Mouse (Mus musculus) megakaryocyte, embryonic 14.5 days (primary cell): ENCODE results near the gene Lig1. TPM values are rescaled to one million over a fixed set of nuclear protein-coding genes. Genes with fewer than 3 reads are reported as not detected.

Experiments
- H3K27me3 ChIP-seq: replicated peaks from 2 replicates; pipeline ENCODE3; 2012; ENCODE audit warnings: inconsistent platforms
- H3K36me3 ChIP-seq: replicated peaks from 2 replicates; pipeline ENCODE3; 2012; ENCODE audit warnings: low read length, inconsistent platforms, mixed read lengths
- H3K4me1 ChIP-seq: 2 replicates; pipeline ENCODE4 v1.6.1; 2012; ENCODE audit warnings: inconsistent platforms
- H3K4me3 ChIP-seq: replicated peaks from 2 replicates; pipeline ENCODE3; 2012; ENCODE audit warnings: moderate library complexity, mild to moderate bottlenecking, inconsistent platforms
- H3K9me3 ChIP-seq: 2 replicates; pipeline ENCODE4 v1.6.1; 2012; ENCODE audit warnings: inconsistent platforms
- FLI1 ChIP-seq: IDR thresholded peaks from 2 replicates; pipeline ENCODE4 v1.6.1; 2012; ENCODE audit warnings: low read length, inconsistent platforms, mixed read lengths
- GATA1 ChIP-seq: IDR thresholded peaks from 3 replicates; pipeline ENCODE4 v1.6.1; 2012; ENCODE audit warnings: mixed read lengths, low read length, inconsistent platforms, borderline replicate concordance
- polyA plus RNA-seq: library from polyadenylated mRNA; stranded (reverse); fragments of >175 nt; gene quantifications from 2 replicates; pipeline ENCODE4 v1.2.3, GENCODE M21; 2012; ENCODE audit warnings: low replicate concordance; ENCODE audit not compliant: insufficient read depth

Lig1 gene
- polyA plus RNA-seq, 1 experiment, result 19.6 TPM

DNA sequence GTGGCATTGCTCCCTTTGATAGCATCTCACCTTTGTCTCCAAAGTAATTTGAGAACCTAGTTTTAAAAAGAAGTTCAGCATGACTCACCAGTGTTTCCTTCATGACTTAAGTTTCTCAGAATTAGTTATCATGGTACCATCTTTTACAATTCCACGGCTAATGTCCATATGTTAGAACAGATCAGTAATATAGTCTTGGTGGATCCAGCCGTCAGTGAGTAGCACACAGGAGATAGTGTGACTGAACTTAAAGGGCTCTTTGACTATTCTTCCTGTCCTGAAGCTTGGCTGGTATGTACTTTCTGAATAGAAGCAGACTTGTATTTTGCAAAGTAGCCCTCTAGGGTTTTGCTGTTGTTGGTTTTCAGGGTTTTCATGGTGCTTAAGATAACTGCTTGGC lies 32.3 kb downstream of the Lig1 start:
- Histone ChIP-seq H3K9me3 (no peaks in the 10 kb centered on the region), H3K36me3 (peaks cover 94% of the 10 kb centered on the region), H3K27me3 (peaks cover 23% of the 10 kb centered on the region), H3K4me1 (peaks cover 7% of the 10 kb centered on the region), H3K4me3 (no peak overlapping the region)
- TF ChIP-seq FLI1 (no peak), GATA1 (no peak)

GRCm38 (mm10) chr7:13310493-13311199 lies 33.6 kb downstream of the Lig1 start:
- no peak overlapping the region for H3K4me3 ChIP-seq
- H3K27me3 ChIP-seq, result peaks cover 23% of the 10 kb centered on the region
- H3K9me3 ChIP-seq, result no peaks in the 10 kb centered on the region
- peaks cover 84% of the 10 kb centered on the region for H3K36me3 ChIP-seq
- H3K4me1 ChIP-seq, result peaks cover 4% of the 10 kb centered on the region; the same call in 1 of the 2 replicates
- TF ChIP-seq FLI1 (no peak), GATA1 (no peak)

- H3K4me1 ChIP-seq, result peaks cover 4% of the 10 kb centered on the region; the same call in 1 of the 2 replicates
- no peak overlapping the region for H3K4me3 ChIP-seq
- no peak for TF ChIP-seq GATA1
- no peak for TF ChIP-seq FLI1
- H3K36me3 ChIP-seq, result peaks cover 77% of the 10 kb centered on the region
- no peaks in the 10 kb centered on the region for H3K9me3 ChIP-seq
- H3K27me3 ChIP-seq, result peaks cover 16% of the 10 kb centered on the region
These were observed 34.3 kb downstream of the Lig1 start for GRCm38 (mm10) chr7:13311401-13311800.

- Histone ChIP-seq H3K4me1 (peaks cover under 1% of the 10 kb centered on the region; the same call in 1 of the 2 replicates), H3K36me3 (peaks cover 50% of the 10 kb centered on the region), H3K9me3 (no peaks in the 10 kb centered on the region), H3K4me3 (no peak overlapping the region), H3K27me3 (peaks cover 2% of the 10 kb centered on the region)
- no peak for TF ChIP-seq FLI1
- no peak for TF ChIP-seq GATA1
These were observed 37.1 kb downstream of the Lig1 start for GRCm38 (mm10) chr7:13314095-13314597.

GRCm38 (mm10) chr7:13321424-13321823 lies 44.3 kb downstream of the Lig1 start:
- H3K9me3 ChIP-seq, result no peaks in the 10 kb centered on the region
- TF ChIP-seq FLI1 (no peak), GATA1 (no peak)
- no peak overlapping the region for H3K4me3 ChIP-seq
- no peaks in the 10 kb centered on the region for H3K27me3 ChIP-seq
- no peaks in the 10 kb centered on the region for H3K36me3 ChIP-seq
- no peaks in the 10 kb centered on the region for H3K4me1 ChIP-seq

- no peaks in the 10 kb centered on the region for H3K9me3 ChIP-seq
- no peaks in the 10 kb centered on the region for H3K27me3 ChIP-seq
- no peaks in the 10 kb centered on the region for H3K4me1 ChIP-seq
- TF ChIP-seq FLI1, result no peak
- TF ChIP-seq GATA1, result no peak
- no peaks in the 10 kb centered on the region for H3K36me3 ChIP-seq
- no peak within 1 kb of the TSS for H3K4me3 ChIP-seq
These were observed 47.2 kb downstream of the Lig1 start, which contains the start of gene Pla2g4c for GRCm38 (mm10) chr7:13324316-13324715. Gene Pla2g4c (plus strand): TSS chr7:13324655.

DNA sequence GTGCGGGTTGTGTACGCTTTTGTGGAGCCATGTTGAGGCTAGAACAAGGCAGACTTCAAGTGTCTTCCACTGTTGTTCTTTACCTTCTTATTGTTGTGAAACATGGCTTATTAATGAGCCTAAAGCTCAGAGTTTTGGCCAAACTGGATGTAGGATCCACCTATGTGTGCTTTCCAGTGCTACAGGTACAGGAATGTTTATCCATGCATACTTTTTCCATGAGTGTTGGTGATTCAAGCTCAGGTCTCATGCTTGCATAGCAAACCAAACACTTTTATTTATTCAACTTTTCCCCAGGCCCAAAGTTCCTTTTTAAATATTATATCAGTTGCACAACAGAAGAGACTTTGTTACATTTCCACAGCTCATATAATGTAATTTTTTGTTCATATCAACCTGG lies 53.5 kb downstream of the Lig1 start:
- Histone ChIP-seq H3K27me3 (no peaks in the 10 kb centered on the region), H3K4me1 (no peaks in the 10 kb centered on the region), H3K4me3 (no peak overlapping the region), H3K9me3 (no peaks in the 10 kb centered on the region), H3K36me3 (peaks cover 5% of the 10 kb centered on the region)
- TF ChIP-seq FLI1 (no peak), GATA1 (no peak)

- Histone ChIP-seq H3K27me3 (no peaks in the 10 kb centered on the region), H3K4me1 (no peaks in the 10 kb centered on the region), H3K4me3 (no peak overlapping the region), H3K36me3 (peaks cover 28% of the 10 kb centered on the region), H3K9me3 (peaks cover 15% of the 10 kb centered on the region)
- no peak for TF ChIP-seq GATA1
- no peak for TF ChIP-seq FLI1
These were observed 78.9 kb downstream of the Lig1 start for GRCm38 (mm10) chr7:13355943-13356342.

Other genes starting within 250 kb of the Lig1 start
- 404 and 592 TPM in 2 replicates for gene Chmp2a, start 242.5 kb upstream of the Lig1 start, polyA plus RNA-seq
- gene Ube2m, start 239.0 kb upstream of the Lig1 start, polyA plus RNA-seq, result 283 and 366 TPM in 2 replicates
- 1.6 and 6.1 TPM in 2 replicates for gene Mzf1, start 222.5 kb upstream of the Lig1 start, polyA plus RNA-seq
- gene Vmn1r85, start 182.1 kb upstream of the Lig1 start, polyA plus RNA-seq, result 0.26 TPM in 1 of 2 replicates, not detected in the other
- gene Vmn1r86, start 157.4 kb upstream of the Lig1 start, polyA plus RNA-seq, result not detected in 2 replicates
- gene Vmn1r87, start 137.1 kb upstream of the Lig1 start, polyA plus RNA-seq, result not detected in 2 replicates
- gene Vmn1r88, start 117.7 kb upstream of the Lig1 start, polyA plus RNA-seq, result 0.10 and 0.18 TPM in 2 replicates
- gene Vmn1r89, start 64.3 kb upstream of the Lig1 start, polyA plus RNA-seq, result 0.02 TPM in 1 of 2 replicates, not detected in the other
- gene Zswim9, start 1.4 kb downstream of the Lig1 start, polyA plus RNA-seq, result 1.1 TPM in 1 of 2 replicates, not detected in the other
- gene Pla2g4c, start 47.4 kb downstream of the Lig1 start, polyA plus RNA-seq, result not detected in 2 replicates
- not detected in 2 replicates for gene Cabp5, start 120.8 kb downstream of the Lig1 start, polyA plus RNA-seq
- not detected in 2 replicates for gene Bsph1, start 173.6 kb downstream of the Lig1 start, polyA plus RNA-seq